Mouse (Mus musculus): ENCODE data around the gene Rnf115.
"Not testable (repeated sequence)": the region's sequence is repeated elsewhere in the genome, so short reads cannot be mapped to it uniquely, and the experiment has no call there.

The Rnf115 gene

GRCm38 (mm10) chr3:96707903-96708683 is 19.4 kb upstream of the Rnf115 start, which contains the start of gene Nudt17:
Gene Nudt17 (minus strand): TSS chr3:96708562.
- DNase-seq (ENCODE audit: low spot score in 2 of 2): peak; percentile 79 to 85

- DNase-seq (ENCODE audit: low spot score in 2 of 2): no peak
Observed at GRCm38 (mm10) chr3:96708684-96709064, 18.8 kb upstream of the Rnf115 start.

- DNase-seq (ENCODE audit: low spot score in 2 of 2): no peak
Observed at GRCm38 (mm10) chr3:96714286-96714685, 13.2 kb upstream of the Rnf115 start.

GRCm38 (mm10) chr3:96715854-96716253 is 11.6 kb upstream of the Rnf115 start:
- DNase-seq (ENCODE audit: low spot score in 2 of 2): no peak

GRCm38 (mm10) chr3:96719173-96719572 is 8.3 kb upstream of the Rnf115 start:
- peak in 1 of 2 experiments; percentile 61 for DNase-seq (ENCODE audit: low spot score in 2 of 2)

GRCm38 (mm10) chr3:96727828-96728633 is 567 bp downstream of the Rnf115 start:
- DNase-seq (ENCODE audit: low spot score in 2 of 2): no peak

- DNase-seq (ENCODE audit: low spot score in 2 of 2): no peak
Observed at GRCm38 (mm10) chr3:96728634-96729402, 1.4 kb downstream of the Rnf115 start.

GRCm38 (mm10) chr3:96729403-96729784 is 1.9 kb downstream of the Rnf115 start:
- DNase-seq (ENCODE audit: low spot score in 2 of 2): no peak

GRCm38 (mm10) chr3:96730785-96731184 is 3.3 kb downstream of the Rnf115 start:
- DNase-seq (ENCODE audit: low spot score in 2 of 2): no peak

GRCm38 (mm10) chr3:96733984-96734383 is 6.5 kb downstream of the Rnf115 start:
- no peak for DNase-seq (ENCODE audit: low spot score in 2 of 2)

GRCm38 (mm10) chr3:96735200-96735599 is 7.7 kb downstream of the Rnf115 start:
- no peak for DNase-seq (ENCODE audit: low spot score in 2 of 2)

GRCm38 (mm10) chr3:96737013-96737740 is 9.7 kb downstream of the Rnf115 start:
- no peak for DNase-seq (ENCODE audit: low spot score in 2 of 2)

GRCm38 (mm10) chr3:96737995-96738394 is 10.5 kb downstream of the Rnf115 start:
- no peak for DNase-seq (ENCODE audit: low spot score in 2 of 2)

GRCm38 (mm10) chr3:96740279-96740678 is 12.8 kb downstream of the Rnf115 start:
- not testable (repeated sequence) for DNase-seq (ENCODE audit: low spot score in 2 of 2)

- DNase-seq (ENCODE audit: low spot score in 2 of 2): no peak
Observed at GRCm38 (mm10) chr3:96744348-96744747, 16.9 kb downstream of the Rnf115 start.

- no peak for DNase-seq (ENCODE audit: low spot score in 2 of 2)
Observed at GRCm38 (mm10) chr3:96746829-96747228, 19.4 kb downstream of the Rnf115 start.

- DNase-seq (ENCODE audit: low spot score in 2 of 2): no peak
Observed at GRCm38 (mm10) chr3:96755935-96756334, 28.5 kb downstream of the Rnf115 start.

GRCm38 (mm10) chr3:96757691-96758090 is 30.2 kb downstream of the Rnf115 start:
- DNase-seq (ENCODE audit: low spot score in 2 of 2): no peak

- DNase-seq (ENCODE audit: low spot score in 2 of 2): no peak
Observed at GRCm38 (mm10) chr3:96759695-96760094, 32.2 kb downstream of the Rnf115 start.

- DNase-seq (ENCODE audit: low spot score in 2 of 2): no peak
Observed at GRCm38 (mm10) chr3:96764528-96764927, 37.1 kb downstream of the Rnf115 start.

GRCm38 (mm10) chr3:96769971-96770370 is 42.5 kb downstream of the Rnf115 start:
- DNase-seq (ENCODE audit: low spot score in 2 of 2): no peak
